Comparison of ENCODE assay signal across 27 mouse cellular contexts in genomic region chr10:85699721-85700120, GRCm38 (mm10).
DNase-seq lines count a peak whose midpoint lies in the region; ATAC-seq and TF ChIP-seq lines count a peak whose summit lies in the region.
"Had no signal": no experiment of that assay in that cellular context is flagged by ENCODE, and none has a peak within 500 bp of the region (broad histone marks: within the 10 kb centered on the region; RNA-seq: fewer than 3 reads in every experiment).

No protein-coding gene starts in this region.

- no peak overlapping the region for H3K4me2 ChIP-seq in lung, postnatal 0 days (replicated peaks; ENCODE audit: low read depth, low read length)
- no peak overlapping the region for H3K4me2 ChIP-seq in hindbrain, embryonic 14.5 days (replicated peaks)
- H3K4me2 ChIP-seq: embryonic facial prominence, embryonic 12.5 days; forebrain, embryonic 12.5 days; forebrain, embryonic 15.5 days; heart, embryonic 15.5 days; hindbrain, embryonic 13.5 days had no signal

- TF ChIP-seq POLR2A in heart, adult 2 months (IDR thresholded peaks at IDR 0.05; ENCODE audit: insufficient read depth, low read depth, low read length): no peak

- no peaks in the 10 kb centered on the region for H3K79me2 ChIP-seq in heart, adult 2 months (replicated peaks; ENCODE audit: control insufficient read depth, insufficient read depth, low read length)

- peak; percentile 60 for DNase-seq in heart, adult 11 months
- no peak for DNase-seq in heart, adult 2 months
- peak; percentile 8 for DNase-seq in lung, postnatal 0 days (ENCODE audit: low spot score)
- DNase-seq in lung, postnatal 14 days: no peak
- peak; percentile 43 for DNase-seq in R1 (ENCODE audit: low read depth, low spot score)
- DNase-seq in hindbrain, embryonic 14.5 days (ENCODE audit: low spot score): no peak
- DNase-seq: adrenal gland, postnatal 10 days; adrenal gland, postnatal 36 days; B cell, adult 2 months; cerebellum, adult 18-20 months; cerebellum, adult 9-10 months; cerebellum, postnatal 14 days; gastrocnemius, postnatal 25 days; heart, postnatal 10 days; heart, postnatal 36 days; kidney, adult 18-20 months had no signal

- H3K9me3 ChIP-seq in lung, postnatal 0 days (ENCODE audit: low read length): no peaks in the 10 kb centered on the region
- H3K9me3 ChIP-seq in hindbrain, embryonic 14.5 days (ENCODE audit: control insufficient read depth, low read length): no peaks in the 10 kb centered on the region
- H3K9me3 ChIP-seq: embryonic facial prominence, embryonic 12.5 days; forebrain, embryonic 12.5 days; forebrain, embryonic 15.5 days; heart, embryonic 15.5 days; hindbrain, embryonic 10.5 days; hindbrain, embryonic 13.5 days had no signal

- H3K4me3 ChIP-seq in heart, adult 2 months: no peak overlapping the region
- H3K4me3 ChIP-seq in lung, postnatal 0 days (ENCODE audit: low read depth, low read length): no peak overlapping the region
- H3K4me3 ChIP-seq in hindbrain, embryonic 14.5 days (replicated peaks; ENCODE audit: low read length): no peak overlapping the region
- H3K4me3 ChIP-seq: embryonic facial prominence, embryonic 12.5 days; erythroblast, embryonic 14.5 days; forebrain, embryonic 12.5 days; forebrain, embryonic 15.5 days; heart, embryonic 15.5 days; hindbrain, embryonic 10.5 days; hindbrain, embryonic 13.5 days had no signal

- H3K4me1 ChIP-seq in heart, adult 2 months (ENCODE audit: control insufficient read depth, insufficient read depth, low read length): no peaks in the 10 kb centered on the region
- H3K4me1 ChIP-seq in lung, postnatal 0 days (ENCODE audit: insufficient read depth, low read depth, low read length): no peaks in the 10 kb centered on the region
- H3K4me1 ChIP-seq in hindbrain, embryonic 14.5 days (replicated peaks; ENCODE audit: control insufficient read depth, insufficient read depth, low read length): no peaks in the 10 kb centered on the region
- H3K4me1 ChIP-seq: embryonic facial prominence, embryonic 12.5 days; forebrain, embryonic 12.5 days; forebrain, embryonic 15.5 days; hindbrain, embryonic 10.5 days; hindbrain, embryonic 13.5 days had no signal

- TF ChIP-seq CTCF in heart, adult 2 months (IDR thresholded peaks at IDR 0.05): no peak
- no peak for TF ChIP-seq CTCF in lung, postnatal 0 days (IDR thresholded peaks at IDR 0.05)

- H3K36me3 ChIP-seq in heart, adult 2 months (ENCODE audit: control insufficient read depth, insufficient read depth, low read length): no peaks in the 10 kb centered on the region
- H3K36me3 ChIP-seq in lung, postnatal 0 days (ENCODE audit: insufficient read depth, low read length): no peaks in the 10 kb centered on the region
- H3K36me3 ChIP-seq in hindbrain, embryonic 14.5 days (replicated peaks; ENCODE audit: control insufficient read depth, insufficient read depth): no peaks in the 10 kb centered on the region
- H3K36me3 ChIP-seq: embryonic facial prominence, embryonic 12.5 days; forebrain, embryonic 12.5 days; forebrain, embryonic 15.5 days; heart, embryonic 15.5 days; hindbrain, embryonic 10.5 days; hindbrain, embryonic 13.5 days had no signal

- no peaks in the 10 kb centered on the region for H3K27me3 ChIP-seq in heart, adult 2 months (ENCODE audit: control insufficient read depth, insufficient read depth, low read length)
- H3K27me3 ChIP-seq in lung, postnatal 0 days (replicated peaks; ENCODE audit: insufficient read depth, low read length): no peaks in the 10 kb centered on the region
- H3K27me3 ChIP-seq in hindbrain, embryonic 14.5 days (ENCODE audit: control insufficient read depth, insufficient read depth, low read length): no peaks in the 10 kb centered on the region
- H3K27me3 ChIP-seq: CH12.LX; embryonic facial prominence, embryonic 12.5 days; forebrain, embryonic 12.5 days; forebrain, embryonic 15.5 days; heart, embryonic 15.5 days; hindbrain, embryonic 13.5 days had no signal

- no peak for TF ChIP-seq EP300 in heart, adult 2 months (IDR thresholded peaks at IDR 0.05; ENCODE audit: insufficient read depth, low read depth, low read length)
- TF ChIP-seq EP300 in lung, postnatal 0 days (IDR thresholded peaks at IDR 0.05): no peak

- H3K27ac ChIP-seq in heart, adult 2 months: no peak overlapping the region
- H3K27ac ChIP-seq in lung, postnatal 0 days (ENCODE audit: low read length): no peak overlapping the region
- H3K27ac ChIP-seq in hindbrain, embryonic 14.5 days: no peak overlapping the region
- H3K27ac ChIP-seq: embryonic facial prominence, embryonic 12.5 days; forebrain, embryonic 12.5 days; forebrain, embryonic 15.5 days; heart, embryonic 15.5 days; hindbrain, embryonic 10.5 days; hindbrain, embryonic 13.5 days; hindbrain, postnatal 0 days had no signal

- intact Hi-C loops in heart, adult 2 months (cut with DNase I): no loop called here

- no peak for ATAC-seq in lung, postnatal 0 days
- ATAC-seq in hindbrain, embryonic 14.5 days (ENCODE audit: low FRiP score): no peak
- ATAC-seq: forebrain, embryonic 15.5 days; hindbrain, postnatal 0 days; inflammation-experienced regulatory T-cells, adult 6 months; intestine, embryonic 16.5 days had no signal

- no peak overlapping the region for H3K9ac ChIP-seq in heart, adult 2 months (ENCODE audit: low read depth, low read length)
- no peak overlapping the region for H3K9ac ChIP-seq in lung, postnatal 0 days (replicated peaks; ENCODE audit: low read depth)
- H3K9ac ChIP-seq in hindbrain, embryonic 14.5 days: no peak overlapping the region
- H3K9ac ChIP-seq: embryonic facial prominence, embryonic 12.5 days; forebrain, embryonic 12.5 days; forebrain, embryonic 15.5 days; heart, embryonic 15.5 days; hindbrain, embryonic 13.5 days had no signal

Comparison
In these comparisons a context has a peak if more than half of its experiments do, and no peak if none do; other contexts are left out.
1. DNase-seq: peak in heart, adult 11 months (single experiment), lung, postnatal 0 days (single experiment) and R1 (single experiment); none in heart, adult 2 months (0 of 2), lung, postnatal 14 days (single experiment) and hindbrain, embryonic 14.5 days (single experiment).